Mouse (Mus musculus) CD4-positive naive resting alpha-beta T cell, adult 76 days (primary cell): ENCODE data around the gene Smim14. TPM values are rescaled to one million over a fixed set of nuclear protein-coding genes. Genes with fewer than 3 reads are reported as not detected.

ENCODE experiments used
- total RNA-seq: library from RNA; stranded (reverse); gene quantifications from one replicate; pipeline ENCODE4 v1.2.4, GENCODE M21; 2023

Gene Smim14
- 151 TPM for total RNA-seq

DNA sequence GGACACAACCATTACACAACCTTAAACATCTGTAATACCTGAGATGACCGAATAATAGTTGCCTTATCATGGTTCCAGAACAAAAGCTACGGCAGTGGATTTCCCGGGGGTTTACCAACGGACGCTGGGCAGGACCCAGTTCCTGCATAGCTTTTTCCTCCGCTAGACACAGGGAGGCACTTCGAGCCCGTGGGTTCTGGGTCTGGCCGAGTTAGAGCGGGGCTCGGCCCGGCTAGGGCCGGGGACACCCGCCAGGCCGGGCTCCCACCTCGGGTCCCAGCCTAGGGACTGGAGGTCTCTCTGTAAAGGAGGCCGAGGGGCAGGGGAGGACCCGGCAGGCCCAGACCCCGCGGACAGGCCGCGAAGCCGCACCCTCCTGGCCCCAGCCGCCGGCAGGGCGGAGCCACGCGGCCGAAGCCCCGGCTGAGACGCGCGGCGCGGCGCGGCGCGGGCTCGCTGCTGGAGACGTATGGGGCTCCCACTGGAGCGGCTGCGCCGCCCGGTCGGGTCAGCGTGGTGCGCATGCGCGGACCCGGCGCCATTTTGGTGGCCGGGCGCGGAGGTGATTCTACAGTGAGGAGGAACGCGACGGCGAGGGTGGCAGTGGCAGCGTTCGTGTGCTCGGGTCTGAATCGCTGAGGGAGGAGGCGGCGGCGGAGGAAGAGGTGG is at the start of gene Smim14, which contains the start of gene Ube2k:
Smim14 (minus strand) TSS at position 434 of the 669 bp plus-strand sequence.
Ube2k (plus strand) TSS at position 483 of the 669 bp plus-strand sequence.

DNA sequence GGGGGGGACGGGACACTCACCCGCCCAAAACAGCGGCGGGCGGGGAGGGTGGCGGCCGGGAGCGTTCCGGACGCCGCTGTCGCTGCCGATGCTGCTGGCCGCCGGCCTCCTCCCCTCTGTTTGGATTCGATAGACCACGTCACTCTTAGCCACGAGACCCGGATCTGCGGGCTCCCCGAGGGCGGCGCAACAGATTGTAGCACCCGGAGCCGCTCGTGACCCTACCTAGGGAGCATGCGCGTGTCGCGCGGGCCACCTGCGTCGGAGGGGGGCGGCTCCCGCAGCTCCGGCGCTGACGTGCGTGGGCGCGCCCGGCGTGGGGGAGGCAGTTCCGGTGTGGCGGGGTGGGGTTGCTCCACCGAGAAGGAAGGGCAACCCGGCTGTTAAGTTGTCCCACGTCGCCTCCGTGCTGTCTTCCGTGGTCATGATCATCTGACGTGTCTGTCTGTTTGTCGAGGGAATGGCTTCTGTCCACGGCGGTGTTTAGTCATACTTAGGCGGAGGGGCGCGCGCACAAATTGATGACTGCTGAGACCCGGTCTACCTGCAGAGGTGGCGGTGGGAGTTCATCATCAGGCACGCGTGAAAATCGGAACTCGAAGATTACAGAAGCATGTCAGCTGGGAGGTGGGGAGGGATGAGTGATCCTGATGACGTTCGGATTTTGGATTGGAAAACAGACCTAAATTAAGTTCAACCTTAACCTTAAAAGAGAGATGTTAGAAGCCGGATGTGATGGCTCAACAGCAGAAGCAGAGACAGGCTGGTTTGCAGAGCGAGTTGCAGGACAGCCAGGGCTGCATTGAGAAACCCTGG is 44.1 kb downstream of the Smim14 start, which contains the start of gene Gm43552:
Gm43552 (minus strand) TSS at position 118 of the 816 bp plus-strand sequence.

DNA sequence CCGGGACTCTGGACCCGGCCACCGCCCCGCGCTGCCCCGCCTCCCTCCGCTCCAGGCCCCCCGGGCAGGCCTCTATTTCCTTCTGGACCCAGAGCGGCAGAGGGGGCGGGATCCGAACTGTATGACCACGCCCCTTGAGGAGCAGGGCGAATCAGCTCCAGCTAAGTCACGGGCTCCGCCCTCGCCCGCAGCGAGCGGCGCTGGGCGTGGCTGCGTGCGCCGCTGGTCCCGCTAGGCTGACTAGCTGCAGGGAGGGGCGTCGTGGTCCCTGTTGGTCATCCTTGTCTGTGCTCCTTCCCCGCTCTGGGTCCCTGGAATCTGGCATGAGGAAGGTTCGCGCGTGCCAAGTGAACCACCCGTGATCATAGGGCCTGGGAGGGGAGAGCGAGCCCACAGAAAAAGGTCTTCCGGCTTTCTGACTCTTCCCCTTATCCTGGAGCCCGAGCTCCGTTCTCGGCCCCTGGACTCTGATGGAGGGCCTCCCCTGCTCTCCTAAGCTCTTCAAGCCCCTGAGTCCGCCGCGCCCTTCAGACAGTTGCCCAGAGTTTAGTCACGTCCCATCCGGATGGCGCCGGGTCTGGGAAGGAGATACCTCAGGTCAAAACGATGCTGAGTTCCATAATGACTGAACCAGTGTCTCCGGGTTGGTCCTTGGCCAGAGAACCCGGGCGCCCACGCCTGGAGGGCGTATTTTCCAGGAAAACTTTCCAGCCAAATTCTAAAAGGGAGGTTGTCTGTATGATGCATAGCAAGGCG is 101.0 kb downstream of the Smim14 start, which contains the start of gene Ugdh:
Ugdh (minus strand) TSS at position 144 of the 756 bp plus-strand sequence.

Other genes with a start within 250 kb of the Smim14 start
- gene Rfc1, start 201.5 kb downstream of the Smim14 start, total RNA-seq: 50.7 TPM
- gene Klb, start 188.9 kb downstream of the Smim14 start, total RNA-seq: not detected
- 2,704 TPM for gene Rpl9, start 145.7 kb downstream of the Smim14 start, total RNA-seq
- gene Lias, start 145.7 kb downstream of the Smim14 start, total RNA-seq: 45.5 TPM
- 16.7 TPM for gene Ugdh, start 101.2 kb downstream of the Smim14 start, total RNA-seq
- not detected for gene Gm43552, start 44.4 kb downstream of the Smim14 start, total RNA-seq
- gene Ube2k, start within 50 bp of the Smim14 start, total RNA-seq: 79.1 TPM
- gene Pds5a, start 161.1 kb upstream of the Smim14 start, total RNA-seq: 268 TPM
- gene N4bp2, start 226.3 kb upstream of the Smim14 start, total RNA-seq: 75.9 TPM